Mouse (Mus musculus) lung, adult 2 months (tissue): ENCODE results near the gene Hist2h2ac.

ENCODE experiments used
- CTCF ChIP-seq: fragments of 200-500 bp; IDR thresholded peaks from 2 replicates; pipeline ENCODE4 v1.5.1; 2011; ENCODE audit warnings: mild to moderate bottlenecking, low read length, control low read depth; ENCODE audit not compliant: insufficient read depth
- POLR2A ChIP-seq: fragments of 200-500 bp; IDR thresholded peaks from 2 replicates; pipeline ENCODE4 v1.6.1; 2011; ENCODE audit warnings: low read depth, mild to moderate bottlenecking, control low read depth, low read length, borderline replicate concordance; ENCODE audit errors: extremely low read depth

DNA sequence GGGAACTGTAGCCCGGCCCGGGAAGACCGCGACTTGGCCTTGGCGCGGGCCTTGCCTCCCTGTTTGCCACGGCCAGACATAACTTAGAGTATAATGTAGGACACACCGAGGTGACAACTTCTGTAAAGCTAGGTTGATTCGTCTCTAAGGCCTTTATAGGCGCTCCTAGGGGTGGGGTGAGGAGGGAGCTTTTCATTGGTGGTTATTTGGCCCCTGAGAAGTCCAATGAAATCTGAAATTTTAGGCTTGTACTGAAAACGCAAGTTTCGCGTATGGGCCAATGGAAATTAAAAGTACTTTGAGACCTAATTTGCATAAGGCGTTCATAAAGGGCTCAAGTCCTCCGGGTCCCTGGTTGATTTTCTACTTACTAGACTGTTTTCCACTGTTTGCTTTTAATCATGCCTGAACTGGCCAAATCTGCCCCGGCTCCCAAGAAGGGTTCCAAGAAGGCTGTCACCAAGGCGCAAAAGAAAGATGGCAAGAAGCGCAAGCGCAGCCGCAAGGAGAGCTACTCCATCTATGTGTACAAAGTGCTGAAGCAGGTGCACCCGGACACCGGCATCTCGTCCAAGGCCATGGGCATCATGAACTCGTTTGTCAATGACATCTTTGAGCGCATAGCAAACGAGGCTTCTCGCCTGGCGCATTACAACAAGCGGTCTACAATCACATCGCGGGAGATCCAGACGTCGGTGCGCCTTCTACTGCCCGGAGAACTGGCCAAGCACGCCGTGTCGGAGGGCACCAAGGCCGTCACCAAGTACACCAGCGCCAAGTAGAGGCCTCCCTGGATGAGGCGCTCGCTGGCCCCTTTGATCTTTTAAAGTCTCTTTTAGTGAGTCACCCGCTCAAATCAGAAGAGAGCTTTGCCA lies at the start of gene Hist2h2ac, which contains the start of gene Hist2h2be:
- no peak for TF ChIP-seq CTCF
- TF ChIP-seq POLR2A: peak; percentile 89
